Mouse (Mus musculus) kidney, adult 8-10 months (tissue): ENCODE data around the gene Spon2.

Experiments
- DNase-seq, 2 experiments: peaks; one replicate each; pipeline ENCODE4 v3.0.0; 2022

Spon2 gene

DNA sequence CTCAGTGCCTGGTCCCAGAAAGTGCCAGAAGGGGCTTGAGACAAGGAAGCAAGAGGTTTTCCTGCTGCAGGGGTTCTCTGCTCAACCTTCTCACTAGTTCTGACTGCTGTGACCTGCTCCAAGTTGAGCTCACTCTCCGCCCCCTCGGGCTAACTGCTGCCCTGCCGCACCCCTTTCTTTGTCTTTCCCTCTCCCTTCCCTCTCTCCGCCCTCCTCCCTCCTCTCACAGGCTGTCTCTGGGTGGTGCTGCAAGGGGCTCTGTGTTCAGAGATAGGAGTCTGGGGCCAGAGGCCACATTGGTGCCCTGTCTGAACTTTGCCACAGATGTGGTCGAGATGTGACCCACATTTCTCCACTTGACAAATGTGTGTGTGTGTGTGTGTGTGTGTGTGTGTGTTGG is at the start of gene Spon2:
Gene Spon2 (minus strand): TSS at position 375 of the 400 bp plus-strand sequence.
- no peak for DNase-seq

GRCm38 (mm10) chr5:33254416-33254815 is 36.2 kb upstream of the Spon2 start:
- DNase-seq = no peak

- no peak for DNase-seq
Measured at GRCm38 (mm10) chr5:33248186-33248585, 29.9 kb upstream of the Spon2 start.

DNA sequence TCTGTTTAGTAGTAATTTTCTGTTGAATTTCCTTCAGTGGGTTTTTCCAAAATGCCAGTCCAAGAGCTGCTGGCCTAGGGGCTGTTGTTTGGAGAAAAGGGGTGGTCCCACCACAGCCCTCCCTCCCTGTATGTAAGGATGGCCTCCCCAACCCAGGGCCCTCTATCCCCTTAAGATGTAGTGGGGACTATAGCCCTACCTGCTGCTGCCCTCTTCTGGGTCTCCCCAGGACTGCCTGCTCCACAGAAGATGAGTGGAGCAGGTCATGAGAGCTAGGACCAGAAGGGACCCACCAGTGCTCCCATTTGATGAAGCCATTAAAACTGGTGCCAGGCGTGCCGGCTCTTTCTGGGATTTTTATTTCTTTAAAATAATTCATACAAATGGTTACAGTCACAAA is 29.1 kb upstream of the Spon2 start:
- DNase-seq = peak in 1 of 2 experiments; percentile 13

DNA sequence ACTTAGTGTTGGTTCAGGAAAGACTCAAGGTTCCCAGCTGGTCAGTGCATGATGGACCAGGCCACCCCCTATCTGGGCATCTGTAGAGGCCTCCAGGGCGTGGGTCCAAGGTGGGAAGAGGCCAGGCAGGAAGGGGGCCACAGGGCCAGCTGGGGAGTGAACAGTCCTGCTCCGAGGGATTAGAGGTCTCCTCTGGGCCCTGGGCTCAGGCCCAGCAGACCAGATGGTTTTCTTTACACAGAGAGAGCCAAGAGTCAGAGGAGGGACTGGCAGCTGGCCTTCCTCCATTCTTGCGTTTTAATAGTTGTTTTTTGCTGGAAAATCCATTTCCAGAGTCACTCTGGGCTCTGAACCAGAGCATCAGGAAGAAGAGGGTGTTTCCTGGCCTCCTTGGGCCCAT is 27.4 kb upstream of the Spon2 start:
- peak; percentile 30 to 31 for DNase-seq

GRCm38 (mm10) chr5:33244377-33244920 is 26.2 kb upstream of the Spon2 start:
- no peak for DNase-seq

DNA sequence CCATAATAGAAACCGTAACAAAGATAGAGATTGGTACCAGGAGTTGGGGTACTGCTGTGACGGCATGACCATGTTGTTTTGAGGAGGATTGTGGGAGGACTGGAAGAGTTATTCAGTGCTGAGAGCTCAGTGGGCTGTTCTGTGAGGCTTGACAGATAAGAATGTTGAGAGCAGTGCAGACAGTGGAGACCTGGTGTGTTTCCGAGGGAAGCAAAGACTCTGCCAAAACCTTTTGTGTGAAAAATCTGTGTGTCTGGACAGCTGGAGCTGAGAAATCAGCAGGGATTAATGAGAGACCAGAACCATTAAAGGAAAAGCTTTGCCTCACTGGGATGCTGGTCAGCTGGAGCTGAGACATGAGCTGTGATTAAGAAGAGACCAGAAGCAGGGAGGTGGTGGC is 21.7 kb upstream of the Spon2 start:
- DNase-seq = no peak

- no peak for DNase-seq
Measured at GRCm38 (mm10) chr5:33239111-33239714, 21.0 kb upstream of the Spon2 start.

GRCm38 (mm10) chr5:33238256-33238645 is 20.0 kb upstream of the Spon2 start:
- DNase-seq = no peak

DNA sequence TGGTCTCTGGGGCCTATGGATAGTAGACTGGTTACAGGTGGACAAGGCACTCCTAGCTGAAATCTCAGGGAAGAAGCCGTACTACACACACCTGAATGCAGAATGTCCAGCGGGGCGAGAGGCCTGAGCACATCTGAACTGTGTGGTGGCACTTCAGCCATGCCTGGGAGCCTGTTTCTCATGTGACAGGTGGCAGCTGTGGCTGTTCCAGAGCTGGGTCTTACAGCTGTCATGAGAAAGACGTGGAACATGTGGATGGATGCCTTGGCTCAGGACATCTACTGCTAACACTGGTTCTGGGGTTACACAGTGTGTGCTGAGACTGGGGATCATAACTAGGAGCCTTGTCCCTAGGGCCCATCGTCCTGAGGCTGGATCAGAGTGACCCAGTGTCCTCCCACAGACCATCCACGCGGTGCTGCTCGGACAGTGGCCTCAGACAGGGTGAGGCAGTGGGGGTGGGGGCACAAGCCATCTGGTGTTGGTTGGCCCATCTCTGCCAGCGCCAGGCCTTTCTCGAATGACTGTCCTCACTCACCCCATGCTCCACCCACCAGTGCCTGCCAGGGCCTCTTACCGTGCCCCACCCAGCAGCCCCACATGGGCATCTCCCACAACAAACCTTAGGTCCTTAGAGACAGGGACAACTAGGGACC is 19.5 kb upstream of the Spon2 start:
- no peak for DNase-seq

DNA sequence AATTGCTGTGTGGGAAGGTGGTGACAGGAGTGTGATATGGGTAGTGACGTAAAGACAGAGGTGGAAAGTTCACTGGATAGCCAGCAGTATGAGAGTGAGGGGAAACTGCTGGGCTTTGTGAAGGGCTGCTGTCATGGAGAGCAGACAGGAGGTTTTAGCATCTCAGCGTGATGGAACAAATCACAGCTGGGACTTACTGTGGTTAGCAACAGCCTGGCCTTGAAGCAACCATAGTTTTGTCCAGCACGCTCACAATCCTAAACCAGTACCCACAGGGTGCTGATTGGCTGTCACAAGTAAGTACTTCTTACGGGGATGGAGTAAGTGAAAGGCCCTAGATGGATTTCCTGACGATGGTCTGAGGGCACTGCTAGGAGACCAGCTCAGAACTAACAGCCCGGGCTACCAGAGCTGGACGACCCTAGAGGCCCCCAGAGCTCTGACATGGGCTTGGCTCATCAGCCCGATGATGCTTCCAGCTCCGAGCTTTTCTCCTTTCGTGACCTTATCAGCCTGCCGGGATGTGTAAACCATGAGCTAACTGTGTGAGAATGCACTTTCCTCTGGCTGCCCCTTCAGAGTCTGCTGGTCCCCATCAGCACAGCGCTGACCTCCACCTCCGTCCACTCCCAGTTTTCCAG is 16.3 kb upstream of the Spon2 start:
- no peak for DNase-seq

GRCm38 (mm10) chr5:33232791-33233190 is 14.5 kb upstream of the Spon2 start:
- no peak for DNase-seq

- no peak for DNase-seq
Measured at GRCm38 (mm10) chr5:33230285-33230684, 12.0 kb upstream of the Spon2 start.

- DNase-seq = no peak
Measured at GRCm38 (mm10) chr5:33228428-33228827, 10.2 kb upstream of the Spon2 start.

DNA sequence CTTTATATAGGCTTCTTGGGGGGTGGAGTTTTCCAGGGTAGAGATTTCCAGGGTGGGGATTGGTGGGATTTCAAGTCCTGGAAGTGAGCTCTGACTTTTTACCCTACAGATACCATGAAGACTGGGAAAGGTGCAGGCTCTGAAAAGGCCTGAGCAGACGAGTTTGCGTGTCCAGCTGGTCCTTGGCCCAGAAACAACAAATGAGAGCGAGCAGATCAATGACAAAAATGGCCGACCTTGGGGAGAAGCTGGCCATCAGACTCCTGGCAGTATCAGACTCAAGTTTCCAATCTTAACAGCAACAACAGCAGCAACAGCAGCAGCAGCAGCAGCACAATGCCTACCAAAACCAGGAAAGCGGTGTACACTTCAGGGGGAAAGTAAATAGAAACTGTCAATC is 7.4 kb upstream of the Spon2 start:
- DNase-seq = no peak

DNA sequence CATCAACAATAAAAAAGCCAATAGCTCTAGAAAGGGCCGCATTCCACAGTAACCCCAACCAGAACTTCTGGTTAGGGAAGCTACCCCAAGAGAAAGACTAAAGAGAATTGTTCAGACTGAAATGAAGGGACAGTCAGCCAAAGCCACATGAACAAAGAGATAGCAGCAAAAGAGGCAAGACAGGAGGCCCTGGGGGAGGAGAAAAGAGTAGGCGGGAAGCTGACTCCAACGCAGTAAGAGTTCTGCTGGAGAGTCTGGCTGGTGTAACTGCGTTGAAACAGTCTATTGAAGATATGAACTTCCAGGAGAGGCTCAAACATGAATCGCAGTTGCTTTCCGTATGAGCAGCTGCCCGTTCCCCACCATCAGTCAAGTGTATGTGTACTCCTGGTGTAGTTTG is 6.2 kb upstream of the Spon2 start:
- no peak for DNase-seq

- no peak for DNase-seq
Measured at GRCm38 (mm10) chr5:33222841-33223744, 4.8 kb upstream of the Spon2 start.

GRCm38 (mm10) chr5:33222389-33222788 is 4.1 kb upstream of the Spon2 start:
- DNase-seq = peak in 1 of 2 experiments; percentile 44

- peak; percentile 7 to 30 for DNase-seq
Measured at GRCm38 (mm10) chr5:33220350-33221044, 2.2 kb upstream of the Spon2 start.

DNA sequence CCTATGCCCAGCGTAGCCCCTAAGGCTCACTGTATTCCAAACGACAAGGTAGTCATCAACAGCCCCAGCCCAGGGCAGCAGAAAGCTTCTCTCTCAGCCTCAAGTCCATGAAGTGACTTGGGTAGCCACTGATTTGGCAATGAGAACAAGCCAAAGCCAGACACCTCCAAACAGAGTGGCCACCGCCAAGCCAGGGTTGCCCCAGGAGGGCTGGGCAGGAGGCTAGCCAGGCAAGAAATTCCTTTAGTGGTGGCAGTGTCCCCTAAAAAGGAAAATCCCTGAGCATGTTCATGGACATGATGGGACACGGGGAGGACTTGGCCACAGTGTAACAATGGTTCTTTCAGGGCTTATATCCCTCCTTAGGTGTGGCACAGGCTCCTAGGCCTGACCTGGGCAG is 1.6 kb upstream of the Spon2 start:
- no peak for DNase-seq

- no peak for DNase-seq
Measured at GRCm38 (mm10) chr5:33218746-33219449, 643 bp upstream of the Spon2 start.

DNA sequence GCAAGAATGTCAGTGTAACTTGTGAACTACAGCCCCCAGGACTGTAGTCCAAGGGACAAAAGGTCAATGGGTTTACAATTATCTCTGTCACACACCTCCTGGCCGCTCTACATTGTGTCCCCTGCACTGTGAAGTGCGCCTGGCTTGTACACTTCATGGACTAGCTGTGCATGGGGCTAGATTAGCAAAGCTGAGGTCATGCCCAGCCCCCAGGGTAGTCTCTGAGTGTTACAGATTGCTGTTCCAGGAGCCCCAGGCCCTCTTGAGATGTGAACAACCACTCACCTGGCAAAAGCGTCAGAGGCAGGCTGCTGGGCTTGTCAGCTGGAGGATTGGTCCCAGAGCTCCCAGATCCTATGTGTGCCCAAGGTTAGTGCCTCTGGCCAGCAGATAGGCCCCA is 592 bp downstream of the Spon2 start:
- DNase-seq = no peak
